Mouse (Mus musculus) liver, embryonic 14.5 days (tissue): Measurements from ENCODE around the gene Vkorc1. TPM values are rescaled to one million over a fixed set of nuclear protein-coding genes. Genes with fewer than 3 reads are reported as not detected.

ENCODE experiments used
- ATAC-seq: fragments of 200-750 bp; cut with Nextera tagmentation; 2 replicates; pipeline ENCODE4 v1.8.0; 2017; ENCODE audit warnings: moderate number of reproducible peaks, mild to moderate bottlenecking, moderate library complexity; ENCODE audit not compliant: insufficient read depth
- DNase-seq, 3 experiments: peaks; one replicate each; pipeline ENCODE4 v3.0.0-alpha.2; 2012 to 2013; ENCODE audit warnings: low read depth in 3 of 3, low spot score in 3 of 3
- H3K27ac ChIP-seq: fragments of 300-500 bp; sonication (generic); 2 replicates; pipeline ENCODE4 v1.5.1; 2014; ENCODE audit warnings: moderate library complexity, mild to moderate bottlenecking, control low read depth, inconsistent platforms
- H3K27me3 ChIP-seq: fragments of 300-500 bp; sonication (generic); 2 replicates; pipeline ENCODE4 v1.6.1; 2014; ENCODE audit warnings: mild to moderate bottlenecking, low read length, moderate library complexity; ENCODE audit not compliant: control insufficient read depth, insufficient read depth
- H3K36me3 ChIP-seq: fragments of 300-500 bp; sonication (generic); replicated peaks from 2 replicates; pipeline ENCODE4 v1.6.1; 2014; ENCODE audit warnings: low read depth; ENCODE audit not compliant: control insufficient read depth, insufficient read depth
- H3K4me1 ChIP-seq, 2 experiments: fragments of 200-500 bp in 1 of 2; fragments of 300-500 bp in 1 of 2; sonication (generic) in 1 of 2; replicated peaks; 2 replicates each; pipeline ENCODE4 v1.6.1; 2012 to 2014; ENCODE audit warnings: antibody characterized with exemption in 1 of 2, inconsistent platforms in 1 of 2, low read length in 1 of 2; ENCODE audit not compliant: control insufficient read depth in 2 of 2, insufficient read depth in 2 of 2
- H3K4me2 ChIP-seq: fragments of 300-500 bp; sonication (generic); 2 replicates; pipeline ENCODE4 v1.6.1; 2014; ENCODE audit warnings: low read depth, mild to moderate bottlenecking, control low read depth, moderate library complexity
- H3K4me3 ChIP-seq, 2 experiments: fragments of 200-500 bp in 1 of 2; fragments of 300-500 bp in 1 of 2; sonication (generic) in 1 of 2; 2 replicates each; pipeline ENCODE4 v1.5.1; 2012 to 2014; ENCODE audit warnings: low read depth in 2 of 2, low read length in 2 of 2, mild to moderate bottlenecking in 2 of 2, control low read depth in 1 of 2, inconsistent platforms in 1 of 2, moderate library complexity in 1 of 2; ENCODE audit not compliant: insufficient read depth in 1 of 2
- H3K9ac ChIP-seq: fragments of 300-500 bp; sonication (generic); replicated peaks from 2 replicates; pipeline ENCODE4 v1.6.1; 2014; ENCODE audit warnings: mild to moderate bottlenecking, control low read depth, moderate library complexity
- H3K9me3 ChIP-seq: fragments of 300-500 bp; sonication (generic); 2 replicates; pipeline ENCODE4 v1.6.1; 2016; ENCODE audit warnings: low read length, mixed read lengths; ENCODE audit not compliant: control insufficient read depth
- CTCF ChIP-seq: IDR thresholded peaks from 2 replicates; pipeline ENCODE4 v1.5.1; 2016; ENCODE audit warnings: antibody characterized with exemption, low read depth, control low read depth
- EP300 ChIP-seq: IDR thresholded peaks from 2 replicates; pipeline ENCODE4 v1.6.1; 2016; ENCODE audit warnings: antibody characterized with exemption, low read depth
- WGBS: fragments of 180-500 bp; shearing (Covaris S2); extraction: QIAGEN DNeasy Blood & Tissue Kit; methylation state at CpG from one replicate; pipeline ENCODE4 v1.1.7; 2014; ENCODE audit not compliant: insufficient replicate concordance; 5-methylcytosine and 5-hydroxymethylcytosine counted together
- polyA plus RNA-seq, 2 experiments: library from polyadenylated mRNA; depleted of rRNA in 1 of 2; stranded (reverse) in 1 of 2; unstranded in 1 of 2; fragments of >200 nt; fragmentation: Nextera tagmentation in 1 of 2; extraction: Ambion mirVana in 1 of 2; gene quantifications; 2 replicates each; pipeline versions ENCODE4 v1.2.1 to v1.2.3; 2012 to 2014

Gene Vkorc1
- polyA plus RNA-seq, 2 experiments = 74.0 to 107 TPM

DNA sequence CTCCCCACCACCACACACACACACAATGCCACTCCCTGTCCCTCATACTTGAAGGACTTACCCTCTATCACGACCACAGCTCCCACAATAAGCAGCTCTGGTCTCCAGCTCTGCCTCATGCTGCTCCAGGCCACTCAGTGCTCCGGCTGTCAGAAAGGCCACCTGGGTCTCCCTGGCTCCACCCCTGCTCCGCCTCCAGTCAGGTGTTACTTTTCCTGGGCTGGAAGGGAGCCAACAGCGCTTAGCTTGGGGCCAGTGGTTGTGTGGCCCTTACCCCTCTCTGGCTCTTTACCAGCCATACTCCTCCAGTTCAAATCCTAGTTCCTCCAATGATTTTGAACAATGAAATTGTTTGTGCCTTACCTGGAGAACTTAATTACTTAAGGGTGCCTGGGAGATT is 4.6 kb downstream of the Vkorc1 start, which contains the start of gene Prss53:
Gene Prss53, minus strand, starts transcription at position 173 of the 400 bp plus-strand sequence.
- no peak within 1 kb of the TSS for H3K27ac ChIP-seq
- no peaks in the 10 kb centered on the region for H3K9me3 ChIP-seq
- H3K36me3 ChIP-seq = peaks cover 8% of the 10 kb centered on the region
- DNase-seq (no peak), ATAC-seq (no peak)
- no peaks in the 10 kb centered on the region for H3K27me3 ChIP-seq
- 56% methylated on average over 4 of the region's 4 CpGs for whole genome bisulfite sequencing
- H3K4me2 ChIP-seq = no peak within 1 kb of the TSS
- H3K9ac ChIP-seq = no peak within 1 kb of the TSS
- TF ChIP-seq CTCF (no peak), EP300 (no peak)
- H3K4me1 ChIP-seq = peaks cover 9 to 10% of the 10 kb centered on the region in 2 experiments
- H3K4me3 ChIP-seq = no peak within 1 kb of the TSS

- peaks cover 10% of the 10 kb centered on the region for H3K36me3 ChIP-seq
Observed at GRCm38 (mm10) chr7:127888821-127889220, 6.6 kb downstream of the Vkorc1 start.

GRCm38 (mm10) chr7:127887781-127888180 is 7.6 kb downstream of the Vkorc1 start:
- H3K27ac ChIP-seq = no peak overlapping the region
- H3K4me1 ChIP-seq = no peaks in the 10 kb centered on the region
- H3K27me3 ChIP-seq = no peaks in the 10 kb centered on the region
- no peak overlapping the region for H3K4me3 ChIP-seq
- H3K9ac ChIP-seq = no peak overlapping the region
- peaks cover 18% of the 10 kb centered on the region for H3K36me3 ChIP-seq
- H3K4me2 ChIP-seq = no peak overlapping the region
- 77% methylated on average over 3 of the region's 3 CpGs for WGBS
- TF ChIP-seq EP300 (no peak), CTCF (no peak)
- DNase-seq (no peak), ATAC-seq (no peak)
- H3K9me3 ChIP-seq = no peaks in the 10 kb centered on the region

More at GRCm38 (mm10) chr7:127888821-127889220, 6.6 kb downstream of the Vkorc1 start:
- Histone ChIP-seq H3K27me3 (no peaks in the 10 kb centered on the region), H3K4me3 (no peak overlapping the region), H3K9me3 (no peaks in the 10 kb centered on the region), H3K27ac (no peak overlapping the region), H3K4me2 (no peak overlapping the region), H3K4me1 (no peaks in the 10 kb centered on the region), H3K9ac (no peak overlapping the region)
- TF ChIP-seq CTCF (no peak), EP300 (no peak)
- ATAC-seq = no peak
- no peak for DNase-seq
- WGBS = 57% methylated on average over 3 of the region's 3 CpGs

- no peak overlapping the region for H3K27ac ChIP-seq
- no peak overlapping the region for H3K4me3 ChIP-seq
- H3K4me2 ChIP-seq = no peak overlapping the region
- H3K36me3 ChIP-seq = peaks cover 24% of the 10 kb centered on the region
- H3K27me3 ChIP-seq = no peaks in the 10 kb centered on the region
- no peaks in the 10 kb centered on the region for H3K4me1 ChIP-seq
- no peak for TF ChIP-seq CTCF
- no peak for TF ChIP-seq EP300
- H3K9ac ChIP-seq = no peak overlapping the region
- ATAC-seq (no peak), DNase-seq (no peak)
- H3K9me3 ChIP-seq = peaks cover 3% of the 10 kb centered on the region
- WGBS = 84% methylated on average over 8 of the region's 8 CpGs
Observed at GRCm38 (mm10) chr7:127887191-127887590, 8.2 kb downstream of the Vkorc1 start.

DNA sequence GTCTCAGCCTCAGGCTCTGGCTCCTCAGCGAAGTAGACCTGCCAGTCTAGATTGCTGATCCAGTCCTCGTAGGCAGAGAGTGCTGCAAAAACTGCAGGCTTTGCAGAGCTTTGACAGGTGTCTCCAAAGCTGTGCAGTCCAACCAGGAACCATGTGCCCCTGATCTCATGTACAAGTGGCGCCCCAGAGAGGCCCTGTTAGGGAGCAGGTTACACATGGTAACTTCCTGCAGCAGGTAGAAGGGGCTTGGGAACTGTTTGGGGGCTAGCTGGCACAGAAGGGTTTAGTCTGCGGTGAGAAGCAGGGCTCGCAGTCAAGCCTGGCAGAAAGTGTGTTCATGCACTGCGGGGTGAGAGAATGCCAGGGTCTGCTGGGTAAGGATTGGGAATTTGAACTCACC is 8.9 kb downstream of the Vkorc1 start:
- Histone ChIP-seq H3K4me1 (no peaks in the 10 kb centered on the region), H3K9me3 (peaks cover 6% of the 10 kb centered on the region), H3K27me3 (no peaks in the 10 kb centered on the region), H3K36me3 (peaks cover 30% of the 10 kb centered on the region), H3K27ac (no peak overlapping the region), H3K4me3 (no peak overlapping the region), H3K4me2 (no peak overlapping the region), H3K9ac (no peak overlapping the region)
- TF ChIP-seq CTCF (no peak), EP300 (no peak)
- ATAC-seq (no peak), DNase-seq (no peak)
- WGBS = 83% methylated on average over 6 of the region's 6 CpGs
